Mouse (Mus musculus) megakaryocyte, embryonic 14.5 days (primary cell): ENCODE measurements around the gene Eme2.

Experiments
- FLI1 ChIP-seq: IDR thresholded peaks from 2 replicates; pipeline ENCODE4 v1.6.1; 2012; ENCODE audit warnings: low read length, inconsistent platforms, mixed read lengths
- GATA1 ChIP-seq: IDR thresholded peaks from 3 replicates; pipeline ENCODE4 v1.6.1; 2012; ENCODE audit warnings: mixed read lengths, low read length, inconsistent platforms, borderline replicate concordance

GRCm38 (mm10) chr17:24874405-24874745, 20.5 kb downstream of the Eme2 start:
- TF ChIP-seq GATA1 = no peak
- TF ChIP-seq FLI1 = no peak
